Mouse (Mus musculus) T-helper 17 cell (primary cell): Measurements from ENCODE around the gene Tmem30b.

Source experiments
- in situ Hi-C, 2 experiments: fragments of 300-600 bp; cut with MboI, MseI; formaldehyde crosslinking; loops; 1 replicate in 1 of 2; 2 replicates in 1 of 2; pipeline ENCODE4 v1.15.1; 2025; ENCODE audit warnings: high pct_unique_total_duplicates in 2 of 2

Gene Tmem30b

DNA sequence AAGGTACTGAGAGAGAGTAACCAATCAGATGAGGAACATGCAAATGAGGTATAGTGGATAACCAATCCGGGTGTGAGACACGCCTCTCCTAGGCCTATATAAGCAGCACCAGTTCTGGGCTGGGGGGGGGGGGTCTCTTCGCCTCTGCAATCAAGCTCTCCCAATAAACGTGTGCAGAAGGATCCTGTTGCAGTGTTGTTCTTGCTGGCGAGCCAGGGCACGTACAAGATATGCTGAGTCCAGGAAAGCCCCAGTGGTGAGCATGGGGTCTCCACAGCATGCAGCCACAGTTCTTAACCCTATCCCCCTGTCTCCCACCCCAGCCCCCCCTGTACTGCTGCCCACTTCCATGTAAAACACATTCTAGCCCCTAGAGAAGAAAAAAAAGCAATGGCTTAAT lies 16.9 kb upstream of the Tmem30b start:
- in situ Hi-C loops: loop anchor here in 1 of 2 experiments (10.0 kb wide), 1 partner anchor 132 kb away; no protein-coding TSS in a partner anchor

DNA sequence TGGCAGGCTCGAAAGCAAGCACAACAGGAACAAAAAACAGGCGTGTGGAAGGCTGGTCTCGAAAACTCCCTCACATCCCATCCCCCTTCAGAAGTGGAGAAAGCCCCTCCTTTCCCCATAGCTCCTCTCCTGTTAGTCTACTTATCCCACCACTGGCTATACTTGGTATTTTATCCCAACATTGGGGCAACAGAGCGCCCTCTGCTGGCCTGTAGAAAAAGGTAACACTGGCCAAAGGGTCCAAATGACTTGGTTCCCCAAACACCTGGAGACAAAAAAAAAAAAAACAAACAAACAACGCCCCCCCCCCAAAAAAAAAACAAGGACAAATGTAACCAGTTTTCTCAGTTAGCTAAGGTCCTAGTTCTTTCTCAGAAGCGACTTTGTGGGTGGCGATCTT lies 13.9 kb upstream of the Tmem30b start:
- in situ Hi-C loops: loop anchor here in 1 of 2 experiments (10.0 kb wide), 1 partner anchor 135 kb away; no protein-coding TSS in a partner anchor

GRCm38 (mm10) chr12:73558525-73559195 lies 12.5 kb upstream of the Tmem30b start:
- in situ Hi-C loops: loop anchor here in 1 of 2 experiments (5.0 kb wide), 2 partner anchors 139 to 409 kb away; no protein-coding TSS in a partner anchor

- in situ Hi-C loops: no loop called here
Measured at GRCm38 (mm10) chr12:73554155-73554554, 8.0 kb upstream of the Tmem30b start.

GRCm38 (mm10) chr12:73548259-73548658 lies 2.1 kb upstream of the Tmem30b start:
- in situ Hi-C loops: loop anchor here (10.0 to 25.0 kb wide), 2 partner anchors 739 to 1767 kb away; no protein-coding TSS in a partner anchor

- in situ Hi-C loops: loop anchor here (10.0 to 25.0 kb wide), 2 partner anchors 740 to 1767 kb away; no protein-coding TSS in a partner anchor
Measured at GRCm38 (mm10) chr12:73547646-73548045, 1.5 kb upstream of the Tmem30b start.

DNA sequence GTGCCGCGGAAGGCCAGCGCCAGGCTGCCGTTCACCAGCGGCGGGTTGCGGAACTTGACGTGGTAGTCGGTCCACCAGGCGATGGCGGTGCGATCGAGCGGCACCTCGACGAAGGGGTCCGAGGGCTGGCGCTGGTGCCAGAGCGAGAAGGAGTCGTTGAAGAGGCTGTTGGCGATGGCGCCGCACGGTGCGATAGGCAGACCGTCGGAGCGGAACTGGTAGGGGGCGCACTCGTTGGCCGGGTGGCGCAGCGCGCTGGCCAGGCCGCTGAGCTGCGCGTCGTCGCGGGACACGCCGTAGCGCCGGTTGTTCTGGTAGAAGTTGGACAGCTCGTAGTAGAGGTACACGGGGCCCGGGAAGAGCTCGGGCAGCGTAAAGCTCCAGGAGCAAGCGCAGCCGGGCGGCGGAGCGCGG lies 513 bp downstream of the Tmem30b start:
- in situ Hi-C loops: loop anchor here (10.0 to 25.0 kb wide), 2 partner anchors 742 to 1769 kb away; no protein-coding TSS in a partner anchor

GRCm38 (mm10) chr12:73544736-73545671 lies 1.2 kb downstream of the Tmem30b start:
- in situ Hi-C loops: loop anchor here (10.0 to 25.0 kb wide), 2 partner anchors 742 to 1770 kb away; no protein-coding TSS in a partner anchor

DNA sequence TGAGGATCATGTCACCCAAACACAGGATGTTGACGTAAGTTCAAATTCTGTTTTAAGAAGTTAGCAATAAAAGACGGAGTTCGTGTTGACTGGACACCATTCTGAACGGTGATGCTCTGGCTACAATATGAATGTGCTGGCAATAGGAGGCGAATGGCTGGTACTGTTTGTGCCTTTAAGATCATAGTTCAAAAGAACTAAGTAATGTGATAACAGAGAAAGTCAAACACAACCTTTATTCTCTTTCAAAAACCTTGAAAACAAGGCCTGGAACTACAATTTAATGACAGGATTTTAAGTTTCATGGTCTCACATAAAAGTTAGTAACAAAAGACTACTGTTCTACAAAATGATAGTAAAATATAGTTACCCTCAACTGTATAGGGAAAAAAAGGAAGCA lies 3.0 kb downstream of the Tmem30b start:
- in situ Hi-C loops: loop anchor here (10.0 to 25.0 kb wide), 2 partner anchors 744 to 1772 kb away; no protein-coding TSS in a partner anchor

GRCm38 (mm10) chr12:73540402-73540801 lies 5.8 kb downstream of the Tmem30b start:
- in situ Hi-C loops: loop anchor here (10.0 to 25.0 kb wide), 2 partner anchors 747 to 1774 kb away; no protein-coding TSS in a partner anchor

DNA sequence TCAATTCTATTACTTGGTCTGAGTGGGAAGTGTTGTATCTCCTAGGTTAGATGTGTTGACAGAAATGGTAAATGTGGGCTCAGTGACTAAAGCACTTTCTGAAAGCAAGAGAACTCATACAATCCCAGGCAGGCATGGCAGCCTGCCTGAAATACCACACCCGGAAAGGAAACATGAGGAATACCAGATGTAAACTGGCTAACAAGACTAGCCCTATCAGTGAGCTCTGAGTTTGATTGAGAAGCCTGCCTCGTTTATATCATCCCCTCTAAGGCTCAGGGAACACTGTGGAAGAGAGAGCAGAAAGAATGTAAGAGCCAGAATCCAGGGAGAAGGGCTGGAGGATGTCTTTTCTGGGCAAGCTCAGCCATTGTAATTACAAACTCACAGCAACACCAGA lies 7.0 kb downstream of the Tmem30b start:
- in situ Hi-C loops: loop anchor here (25.0 kb wide), 1 partner anchor 748 kb away; no protein-coding TSS in a partner anchor

GRCm38 (mm10) chr12:73538139-73538508 lies 8.1 kb downstream of the Tmem30b start:
- in situ Hi-C loops: loop anchor here (25.0 kb wide), 1 partner anchor 749 kb away; no protein-coding TSS in a partner anchor

GRCm38 (mm10) chr12:73537499-73538138 lies 8.6 kb downstream of the Tmem30b start:
- in situ Hi-C loops: loop anchor here (25.0 kb wide), 1 partner anchor 750 kb away; no protein-coding TSS in a partner anchor

DNA sequence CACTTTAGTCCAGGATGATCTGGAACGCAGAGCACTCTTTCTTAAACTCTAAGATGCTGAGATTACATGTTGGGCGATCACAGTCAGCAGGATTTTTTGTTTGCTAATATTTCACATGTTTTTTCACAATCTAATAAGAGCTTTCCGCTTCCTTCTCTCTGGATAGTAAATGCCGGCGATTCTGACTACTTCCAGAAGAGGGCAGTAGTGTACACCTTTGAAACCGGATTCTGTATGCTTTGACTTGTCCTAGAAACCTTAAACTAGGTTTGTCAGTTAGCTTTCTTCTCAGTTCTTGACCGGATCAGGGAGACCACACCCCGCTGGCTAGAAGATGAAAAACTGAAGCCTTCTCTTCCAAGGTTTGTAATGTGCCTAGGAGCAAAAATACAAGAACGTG lies 11.6 kb downstream of the Tmem30b start:
- in situ Hi-C loops: loop anchor here (25.0 kb wide), 1 partner anchor 753 kb away; no protein-coding TSS in a partner anchor

DNA sequence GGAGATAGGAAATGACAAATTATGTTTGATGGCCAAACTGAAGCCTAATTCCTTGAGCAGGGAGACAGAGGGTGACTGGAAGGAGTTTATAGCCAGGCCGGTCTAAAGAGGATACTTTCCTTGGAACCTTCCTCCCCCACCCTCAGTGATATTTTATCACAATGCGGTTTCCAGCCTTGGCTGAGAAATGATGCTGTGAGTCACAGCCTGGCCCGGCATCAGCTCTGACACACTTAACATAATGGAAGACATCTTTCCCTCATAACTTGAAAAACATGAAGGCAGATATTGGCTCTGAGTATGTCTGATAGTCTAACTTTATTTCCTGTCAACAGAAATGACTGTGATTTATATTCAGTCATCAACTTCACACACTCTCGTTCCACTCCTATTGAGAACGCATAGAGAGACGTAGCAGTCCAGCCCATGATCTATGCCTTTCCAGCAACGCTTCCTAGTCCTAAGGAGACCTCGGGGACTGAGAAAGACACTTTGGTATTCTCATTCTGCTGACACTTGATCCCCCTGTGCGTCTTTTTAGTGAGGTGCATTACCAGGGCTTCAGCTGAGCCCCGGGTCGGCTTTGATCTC lies 14.2 kb downstream of the Tmem30b start:
- in situ Hi-C loops: loop anchor here (25.0 kb wide), 1 partner anchor 755 kb away; no protein-coding TSS in a partner anchor

DNA sequence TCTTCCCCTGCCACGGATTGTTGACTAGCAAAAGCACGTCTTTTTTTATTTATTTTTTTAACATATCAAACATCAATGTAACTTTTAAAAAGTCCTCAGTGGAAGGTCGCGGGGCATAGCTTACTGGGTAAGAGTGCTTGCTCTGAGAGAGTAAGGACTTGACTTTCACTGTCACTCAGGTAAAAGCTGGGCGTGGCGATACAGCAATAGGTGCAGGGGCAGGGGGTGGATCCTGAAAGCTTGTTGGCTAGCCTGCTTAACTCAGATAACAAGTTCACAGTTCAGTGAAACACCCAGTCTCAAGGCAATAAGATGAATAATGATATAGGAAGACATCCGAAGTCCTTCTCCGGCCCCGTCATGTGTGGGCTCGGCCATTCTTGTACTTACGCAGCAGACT lies 16.6 kb downstream of the Tmem30b start:
- in situ Hi-C loops: loop anchor here (25.0 kb wide), 1 partner anchor 758 kb away; no protein-coding TSS in a partner anchor

DNA sequence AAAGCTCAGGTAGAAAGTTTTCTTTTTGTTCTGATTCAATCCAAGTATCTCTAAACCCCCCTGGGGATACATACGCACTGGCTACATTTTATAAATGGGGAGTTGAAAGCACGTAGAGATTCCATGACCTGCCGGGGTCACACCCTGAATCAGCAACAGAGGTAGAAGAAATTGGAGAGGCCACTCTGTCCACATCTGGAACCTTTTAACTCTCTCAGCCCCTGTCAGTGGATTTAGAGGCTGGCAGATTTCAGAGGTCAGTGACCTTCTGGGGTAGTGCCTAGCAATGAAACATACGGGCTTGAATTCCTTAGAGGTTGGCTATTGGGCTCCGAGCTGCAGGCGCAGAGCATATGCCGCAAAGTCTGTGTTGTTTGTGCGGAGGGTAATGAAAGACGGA lies 17.1 kb downstream of the Tmem30b start:
- in situ Hi-C loops: loop anchor here (25.0 kb wide), 1 partner anchor 758 kb away; no protein-coding TSS in a partner anchor

DNA sequence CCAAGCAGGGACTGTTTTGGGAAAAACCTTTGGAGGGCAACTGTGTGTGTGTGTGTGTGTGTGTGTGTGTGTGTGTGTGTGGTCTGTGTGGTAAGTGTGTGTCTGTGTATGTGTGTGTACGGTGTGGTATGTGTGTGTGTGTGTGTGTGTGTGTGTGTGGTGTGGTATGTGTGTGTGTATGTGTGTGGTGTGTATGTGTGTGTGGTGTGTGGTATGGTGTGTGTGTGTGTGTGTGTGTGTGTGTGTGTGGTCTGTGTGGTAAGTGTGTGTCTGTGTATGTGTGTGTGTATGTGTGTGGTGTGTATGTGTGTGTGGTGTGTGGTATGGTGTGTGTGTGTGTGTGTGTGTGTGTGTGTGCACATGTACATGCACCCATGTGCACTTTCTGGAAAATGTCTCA lies 18.1 kb downstream of the Tmem30b start:
- in situ Hi-C loops: loop anchor here (25.0 kb wide), 1 partner anchor 759 kb away; no protein-coding TSS in a partner anchor

GRCm38 (mm10) chr12:73525254-73525885 lies 20.8 kb downstream of the Tmem30b start:
- in situ Hi-C loops: loop anchor here (25.0 kb wide), 1 partner anchor 762 kb away; no protein-coding TSS in a partner anchor

DNA sequence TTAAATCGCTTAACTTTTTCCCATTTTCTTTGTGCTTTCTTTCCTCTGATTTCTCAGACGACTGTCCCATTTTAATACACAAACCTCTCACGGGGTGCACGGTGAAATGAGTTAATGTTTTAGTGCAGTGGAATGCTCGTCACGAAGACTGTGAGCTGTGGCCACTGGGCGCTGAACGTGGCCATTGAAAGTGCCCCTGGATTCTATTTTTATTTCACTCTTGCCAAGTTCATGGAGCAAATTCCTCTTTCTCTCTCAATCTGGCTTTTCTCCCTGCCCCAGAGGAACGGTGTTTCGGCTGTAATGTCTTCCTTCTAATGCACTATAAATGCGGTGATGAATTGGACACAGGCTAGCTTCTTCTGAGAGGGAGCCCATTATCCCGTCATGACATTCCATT lies 23.1 kb downstream of the Tmem30b start:
- in situ Hi-C loops: no loop called here
